ENCODE assay signal across 17 mouse cellular contexts in the genomic region with DNA sequence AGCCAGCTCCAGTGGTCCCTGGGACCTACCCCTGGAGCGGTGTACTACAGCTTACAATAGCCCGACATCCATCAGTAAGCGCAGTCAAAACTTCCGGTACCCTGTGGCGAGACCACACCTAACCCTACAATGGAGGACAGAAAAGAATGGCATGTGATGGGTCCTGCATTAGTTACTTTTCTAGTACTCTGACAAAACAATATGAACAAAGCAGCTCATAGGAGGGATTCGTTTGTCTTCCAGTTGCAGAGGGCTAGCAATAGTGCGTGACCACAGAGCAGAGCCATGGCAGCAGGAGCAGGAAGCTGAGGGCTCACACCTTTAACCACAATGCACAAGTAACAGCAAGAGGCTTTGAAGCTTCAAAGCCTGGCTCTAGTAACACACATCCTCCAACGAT. TPM values are rescaled to one million over a fixed set of nuclear protein-coding genes. Genes with fewer than 3 reads are reported as not detected.
DNase-seq lines count a peak whose midpoint lies in the region; ATAC-seq and TF ChIP-seq lines count a peak whose summit lies in the region.
"Had no signal": no experiment of that assay in that cellular context is flagged by ENCODE, and none has a peak within 500 bp of the region (broad histone marks: within the 10 kb centered on the region; RNA-seq: fewer than 3 reads in every experiment).

No protein-coding gene starts in this region.

- peaks cover 24% of the 10 kb centered on the region for H3K4me1 ChIP-seq in midbrain, embryonic 16.5 days (ENCODE audit: control insufficient read depth, insufficient read depth, low read length)
- H3K4me1 ChIP-seq in midbrain, embryonic 13.5 days (replicated peaks), result peaks cover 23% of the 10 kb centered on the region
- H3K4me1 ChIP-seq in kidney, embryonic 14.5 days (ENCODE audit: control insufficient read depth, insufficient read depth, low read length), result no peaks in the 10 kb centered on the region
- H3K4me1 ChIP-seq: intestine, embryonic 15.5 days; limb, embryonic 15.5 days had no signal

- H3K4me2 ChIP-seq in midbrain, embryonic 16.5 days (ENCODE audit: low read length), result no peak overlapping the region
- no peak overlapping the region for H3K4me2 ChIP-seq in midbrain, embryonic 13.5 days (replicated peaks)
- no peak overlapping the region for H3K4me2 ChIP-seq in kidney, embryonic 14.5 days (replicated peaks; ENCODE audit: low read depth, low read length)
- H3K4me2 ChIP-seq: forebrain, embryonic 12.5 days; intestine, embryonic 15.5 days; limb, embryonic 15.5 days; neural tube, embryonic 12.5 days had no signal

- WGBS in midbrain, embryonic 16.5 days, result 71% methylated on average over 8 of the region's 8 CpGs
- WGBS in midbrain, embryonic 13.5 days, result 71% methylated on average over 8 of the region's 8 CpGs
- 77% methylated on average over 8 of the region's 8 CpGs for WGBS in kidney, embryonic 14.5 days

- H3K27ac ChIP-seq in midbrain, embryonic 16.5 days (ENCODE audit: low read length), result peak overlapping the region; percentile 13; the same call in 1 of the 2 replicates
- no peak overlapping the region for H3K27ac ChIP-seq in midbrain, embryonic 13.5 days
- H3K27ac ChIP-seq in kidney, embryonic 14.5 days (ENCODE audit: low read depth, low read length), result no peak overlapping the region
- no peak overlapping the region for H3K27ac ChIP-seq in gastrocnemius, adult 2 months
- H3K27ac ChIP-seq: forebrain, embryonic 12.5 days; intestine, embryonic 15.5 days; limb, embryonic 15.5 days; neural tube, embryonic 12.5 days had no signal

- TF ChIP-seq CTCF in gastrocnemius, adult 2 months (IDR thresholded peaks at IDR 0.05), result no peak

- H3K27me3 ChIP-seq in midbrain, embryonic 16.5 days (ENCODE audit: control insufficient read depth, insufficient read depth, low read depth, low read length), result no peaks in the 10 kb centered on the region
- peaks cover 15% of the 10 kb centered on the region; the same call in 1 of the 2 replicates for H3K27me3 ChIP-seq in midbrain, embryonic 13.5 days
- H3K27me3 ChIP-seq in kidney, embryonic 14.5 days (ENCODE audit: control insufficient read depth, insufficient read depth, low read length), result no peaks in the 10 kb centered on the region
- H3K27me3 ChIP-seq: intestine, embryonic 15.5 days; limb, embryonic 15.5 days; neural tube, embryonic 12.5 days had no signal

- no peak for ATAC-seq in midbrain, embryonic 16.5 days
- ATAC-seq in midbrain, embryonic 13.5 days, result no peak
- ATAC-seq in megakaryocyte, adult 5-6 weeks (ENCODE audit: poor library complexity, severe bottlenecking), result peak; percentile 79
- no peak for ATAC-seq in kidney, embryonic 14.5 days (ENCODE audit: low FRiP score, low TSS enrichment)
- ATAC-seq: intestine, embryonic 15.5 days had no signal

- peak; percentile 74 for DNase-seq in heart, adult 11 months
- DNase-seq in heart, adult 9 months (ENCODE audit: low spot score in 2 of 2), result no peak
- DNase-seq in thymus, postnatal 36 days, result peak; percentile 17 to 22
- no peak for DNase-seq in gastrocnemius, adult 2 months
- DNase-seq: cerebellum, adult 11-12 months; heart, adult 18-20 months; kidney, postnatal 4 days; lung, adult 2 months had no signal

- no peaks in the 10 kb centered on the region for H3K36me3 ChIP-seq in midbrain, embryonic 16.5 days (ENCODE audit: control insufficient read depth, insufficient read depth, low read length)
- no peaks in the 10 kb centered on the region for H3K36me3 ChIP-seq in midbrain, embryonic 13.5 days
- H3K36me3 ChIP-seq in kidney, embryonic 14.5 days (ENCODE audit: control insufficient read depth, insufficient read depth, low read length), result no peaks in the 10 kb centered on the region
- H3K36me3 ChIP-seq: forebrain, embryonic 12.5 days; G1E; intestine, embryonic 15.5 days; limb, embryonic 15.5 days; neural tube, embryonic 12.5 days had no signal

- intact Hi-C loops in gastrocnemius, adult 2 months (cut with DNase I), result loop anchor here (2.0 kb wide), 1 partner anchor 21 kb away; no protein-coding TSS in a partner anchor

- H3K9ac ChIP-seq in midbrain, embryonic 16.5 days (ENCODE audit: low read depth, low read length), result no peak overlapping the region
- H3K9ac ChIP-seq in midbrain, embryonic 13.5 days (replicated peaks), result no peak overlapping the region
- no peak overlapping the region for H3K9ac ChIP-seq in kidney, embryonic 14.5 days (ENCODE audit: low read depth, low read length)
- H3K9ac ChIP-seq: forebrain, embryonic 12.5 days; intestine, embryonic 15.5 days; limb, embryonic 15.5 days; neural tube, embryonic 12.5 days had no signal

- no peaks in the 10 kb centered on the region for H3K9me3 ChIP-seq in midbrain, embryonic 16.5 days (replicated peaks; ENCODE audit: control insufficient read depth, low read length, poor library complexity, severe bottlenecking)
- H3K9me3 ChIP-seq in midbrain, embryonic 13.5 days, result no peaks in the 10 kb centered on the region
- no peaks in the 10 kb centered on the region for H3K9me3 ChIP-seq in kidney, embryonic 14.5 days (ENCODE audit: control insufficient read depth, low read length)
- H3K9me3 ChIP-seq: forebrain, embryonic 12.5 days; G1E; intestine, embryonic 15.5 days; limb, embryonic 15.5 days; neural tube, embryonic 12.5 days had no signal

- H3K4me3 ChIP-seq in midbrain, embryonic 16.5 days (ENCODE audit: low read depth, low read length), result no peak overlapping the region
- no peak overlapping the region for H3K4me3 ChIP-seq in midbrain, embryonic 13.5 days (replicated peaks)
- H3K4me3 ChIP-seq in kidney, embryonic 14.5 days (ENCODE audit: low read length), result no peak overlapping the region
- no peak overlapping the region for H3K4me3 ChIP-seq in gastrocnemius, adult 2 months
- H3K4me3 ChIP-seq: forebrain, embryonic 12.5 days; intestine, embryonic 15.5 days; limb, embryonic 15.5 days; neural tube, embryonic 12.5 days had no signal

RNA-seq across cellular contexts. Expression of gene Nebl, which starts 59.7 kb away (rescaled TPM):
- polyA plus RNA-seq in midbrain, embryonic 16.5 days (2015; fragmentation: Nextera tagmentation; extraction: Ambion mirVana), result 12.8 and 13.8 TPM in 2 replicates
- polyA plus RNA-seq in midbrain, embryonic 13.5 days (2015; fragmentation: Nextera tagmentation; extraction: Ambion mirVana), result 5.3 and 5.4 TPM in 2 replicates
- total RNA-seq in megakaryocyte, adult 5-6 weeks (2015), result 0.13 and 0.25 TPM in 2 replicates
- total RNA-seq in megakaryocyte, adult 5-6 weeks (2017), result 0.08 and 0.18 TPM in 2 replicates
- 4.3 and 6.4 TPM in 2 replicates for polyA plus RNA-seq in kidney, embryonic 14.5 days (2014; fragmentation: Nextera tagmentation; extraction: Ambion mirVana)
- total RNA-seq in gastrocnemius, adult 2 months (2021), result 1 to 10 TPM in 1 of 2 experiments, under 1 TPM in 1; 0.43 to 1.5 TPM

Comparison
In these comparisons a context has a peak if more than half of its experiments do, and no peak if none do; other contexts are left out.
1. DNase-seq: peak in heart, adult 11 months (single experiment) and thymus, postnatal 36 days (2 of 2); none in heart, adult 9 months (0 of 2) and gastrocnemius, adult 2 months (single experiment).